Mouse (Mus musculus): ENCODE data around the gene Mpp4.

DNA sequence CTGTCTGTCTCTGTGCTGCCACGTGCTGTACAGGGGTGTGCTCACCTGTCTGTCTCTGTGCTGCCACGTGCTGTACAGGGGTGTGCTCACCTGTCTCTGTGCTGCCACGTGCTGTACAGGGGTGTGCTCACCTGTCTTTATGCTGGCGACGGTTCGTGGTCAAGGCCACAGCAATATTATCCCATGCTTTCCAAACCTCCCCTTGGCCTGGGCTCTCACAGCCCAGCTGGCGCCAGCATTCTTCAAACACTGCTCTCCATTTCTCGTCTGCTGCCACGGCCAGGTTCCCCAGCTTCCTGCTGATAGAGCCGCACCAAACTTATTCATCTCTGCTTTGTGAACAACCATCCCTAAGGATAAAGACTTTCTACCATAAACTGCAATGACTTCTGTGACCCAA, 15.2 kb upstream of the Mpp4 start:
- TF ChIP-seq CTCF (IDR thresholded peaks at IDR 0.05; ENCODE audit: control insufficient read depth, insufficient read depth, insufficient replicate concordance, low read depth, low read length) (no peak), POLR2A (IDR thresholded peaks at IDR 0.05; ENCODE audit: control insufficient read depth, low read depth, low read length) (no peak)

Data from testis, adult 2 months (tissue).